Mouse (Mus musculus) brain, embryonic 14.5 days (tissue): ENCODE data around the gene Elovl6. TPM values are rescaled to one million over a fixed set of nuclear protein-coding genes. Genes with fewer than 3 reads are reported as not detected.

Experiments used
- DNase-seq: peaks from one replicate; pipeline ENCODE4 v3.0.0-alpha.2; 2011; ENCODE audit warnings: low read depth
- CTCF ChIP-seq: fragments of 200-500 bp; IDR thresholded peaks from 2 replicates; pipeline ENCODE4 v1.5.1; 2012; ENCODE audit warnings: inconsistent platforms, mild to moderate bottlenecking, moderate library complexity, borderline replicate concordance; ENCODE audit not compliant: insufficient read depth, insufficient read length; ENCODE audit errors: extremely low read depth
- POLR2A ChIP-seq: fragments of 200-500 bp; IDR thresholded peaks from 2 replicates; pipeline ENCODE4 v1.6.1; 2012; ENCODE audit warnings: mild to moderate bottlenecking, inconsistent platforms, borderline replicate concordance; ENCODE audit not compliant: poor library complexity, insufficient read depth, insufficient read length, severe bottlenecking; ENCODE audit errors: extremely low read depth
- polyA plus RNA-seq: library from polyadenylated mRNA; depleted of rRNA; stranded (reverse); fragments of >200 nt; gene quantifications from 2 replicates; pipeline ENCODE4 v1.2.3, GENCODE M21; 2012; rRNA removed

Elovl6 gene
- polyA plus RNA-seq, 1 experiment: 32.2 TPM

GRCm38 (mm10) chr3:129686196-129686595 is 154.0 kb downstream of the Elovl6 start:
- TF ChIP-seq POLR2A (no peak), CTCF (no peak)
- DNase-seq: no peak

- TF ChIP-seq CTCF: peak; percentile 65; the same call in 1 of the 2 replicates
- no peak for TF ChIP-seq POLR2A
- DNase-seq: peak; percentile 88
These were observed 154.7 kb downstream of the Elovl6 start for GRCm38 (mm10) chr3:129686698-129687333.

- DNase-seq: no peak
- no peak for TF ChIP-seq POLR2A
- no peak for TF ChIP-seq CTCF
These were observed 155.3 kb downstream of the Elovl6 start for GRCm38 (mm10) chr3:129687429-129687828.

Other genes with a start within 250 kb of the Elovl6 start
- 1.2 and 1.7 TPM in 2 replicates for gene Enpep, start 199.6 kb upstream of the Elovl6 start, polyA plus RNA-seq
- gene Egf, start 223.0 kb downstream of the Elovl6 start, polyA plus RNA-seq: 4.8 and 4.9 TPM in 2 replicates